Mouse (Mus musculus) layer of hippocampus, postnatal 36 days (tissue): ENCODE measurements at regions not wholly inside any gene's neighbourhood (a gene's known extent, or its start where the extent isn't known, plus 50 kb on each side); places are given as distances from the start of the nearest gene placed in this dataset.
"Not testable (repeated sequence)": the region's sequence is repeated elsewhere in the genome, so short reads cannot be mapped to it uniquely, and the experiment has no call there.

Source experiments
- DNase-seq, 2 experiments: peaks; one replicate each; pipeline ENCODE4 v3.0.0; 2022

DNA sequence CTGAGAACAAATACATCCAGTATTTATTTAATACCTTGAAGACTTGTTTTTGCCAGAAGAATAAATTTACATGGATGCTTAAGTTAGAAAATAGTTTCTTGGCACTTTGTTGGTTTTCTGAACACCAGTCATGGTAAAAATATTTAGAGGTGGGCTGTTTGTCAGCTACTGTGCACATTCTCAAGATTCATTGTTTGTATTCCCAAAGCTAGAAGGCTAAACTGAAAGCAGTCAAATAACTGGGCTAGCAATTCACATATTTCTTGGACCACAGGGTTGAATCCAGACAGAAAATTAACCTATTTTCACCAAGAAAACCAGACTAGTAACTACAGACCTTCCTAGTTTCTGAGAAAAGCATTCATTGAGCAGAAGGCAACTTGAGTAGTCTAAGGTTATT is 488.1 kb upstream of the Klf6 start:
- DNase-seq = no peak

DNA sequence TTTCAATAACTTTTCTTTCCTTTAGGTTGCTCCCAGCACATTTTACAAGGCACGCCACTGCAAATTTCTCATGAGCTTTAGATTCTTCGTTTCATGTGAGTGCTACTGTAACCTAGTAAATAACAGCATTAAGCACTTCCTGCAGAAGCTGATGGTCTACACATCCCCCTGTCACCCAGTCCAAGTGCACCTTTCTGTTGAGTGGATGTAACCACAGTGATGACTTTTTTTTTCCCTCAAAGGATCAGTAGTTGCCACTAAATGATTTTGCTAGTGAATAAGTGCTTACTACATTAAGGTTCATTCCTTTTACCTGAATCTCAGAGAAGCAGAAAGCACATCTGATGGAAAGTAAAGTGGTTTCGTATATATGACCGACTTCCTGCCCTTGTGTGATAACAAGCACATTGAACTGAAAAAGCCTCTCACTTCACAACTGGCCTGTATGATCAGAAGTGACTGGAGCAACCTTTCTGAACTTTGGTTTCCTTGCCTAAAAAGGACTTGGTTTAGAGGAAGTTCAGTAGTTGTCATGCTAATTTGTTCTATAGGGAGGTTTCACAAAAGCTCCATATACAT is 453.0 kb upstream of the Klf6 start:
- no peak for DNase-seq

DNA sequence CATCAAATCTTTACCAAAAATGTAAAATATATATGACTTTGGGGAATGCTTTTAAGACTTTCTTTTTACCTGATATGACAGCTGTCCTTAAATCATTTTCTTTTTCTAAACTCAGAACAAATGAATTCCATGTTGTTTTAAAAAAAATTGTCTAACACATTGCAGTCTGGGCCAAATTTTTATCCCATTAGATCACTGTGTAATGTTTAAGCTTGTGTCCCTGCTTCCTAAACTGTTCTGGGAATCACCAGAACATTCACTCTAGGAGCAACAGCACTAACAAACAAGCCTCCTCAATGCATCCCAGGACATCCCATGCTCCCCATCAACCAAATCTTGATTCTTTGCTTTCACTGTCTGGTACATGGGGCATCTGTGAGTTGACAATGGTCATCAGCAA is 449.2 kb upstream of the Klf6 start:
- no peak for DNase-seq

DNA sequence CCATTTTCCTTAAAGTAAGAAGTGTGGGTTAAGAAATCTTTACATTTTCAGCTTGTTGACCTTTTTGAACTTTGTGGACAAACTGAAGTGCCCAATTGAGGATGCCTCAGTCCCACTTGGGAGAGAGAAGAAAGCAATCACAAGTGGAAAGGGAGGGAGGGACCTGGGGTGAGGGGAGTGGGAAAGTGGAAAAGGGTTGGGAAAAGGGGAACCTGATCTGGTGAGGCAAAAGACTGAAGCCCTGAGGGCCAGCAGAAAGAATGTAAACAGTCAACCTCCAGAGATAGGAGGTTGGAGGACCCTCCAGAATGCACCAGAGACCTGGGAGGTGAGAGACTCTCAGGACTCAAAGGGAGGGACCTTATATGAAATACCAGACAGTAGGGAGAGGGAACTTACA is 448.3 kb upstream of the Klf6 start:
- not testable (repeated sequence) for DNase-seq

DNA sequence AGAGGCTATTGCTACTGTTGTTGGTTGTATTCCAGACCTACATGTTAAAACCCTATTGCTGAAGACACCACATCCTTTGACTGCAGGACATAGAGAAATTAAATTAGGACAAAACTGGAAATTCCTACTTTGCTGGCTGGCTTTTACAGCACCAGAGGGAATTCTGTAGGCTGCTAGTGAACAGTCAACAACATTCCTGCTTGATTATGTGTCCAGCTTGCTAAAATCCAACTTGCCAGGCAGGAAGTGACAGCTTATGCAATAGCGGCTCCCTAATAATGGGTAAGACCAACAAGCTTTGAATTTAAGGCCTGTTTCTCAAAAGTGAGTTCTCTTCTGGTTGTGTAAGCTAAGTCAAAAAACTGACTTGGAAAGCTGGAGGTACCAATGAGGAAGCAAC is 437.2 kb upstream of the Klf6 start:
- no peak for DNase-seq

DNA sequence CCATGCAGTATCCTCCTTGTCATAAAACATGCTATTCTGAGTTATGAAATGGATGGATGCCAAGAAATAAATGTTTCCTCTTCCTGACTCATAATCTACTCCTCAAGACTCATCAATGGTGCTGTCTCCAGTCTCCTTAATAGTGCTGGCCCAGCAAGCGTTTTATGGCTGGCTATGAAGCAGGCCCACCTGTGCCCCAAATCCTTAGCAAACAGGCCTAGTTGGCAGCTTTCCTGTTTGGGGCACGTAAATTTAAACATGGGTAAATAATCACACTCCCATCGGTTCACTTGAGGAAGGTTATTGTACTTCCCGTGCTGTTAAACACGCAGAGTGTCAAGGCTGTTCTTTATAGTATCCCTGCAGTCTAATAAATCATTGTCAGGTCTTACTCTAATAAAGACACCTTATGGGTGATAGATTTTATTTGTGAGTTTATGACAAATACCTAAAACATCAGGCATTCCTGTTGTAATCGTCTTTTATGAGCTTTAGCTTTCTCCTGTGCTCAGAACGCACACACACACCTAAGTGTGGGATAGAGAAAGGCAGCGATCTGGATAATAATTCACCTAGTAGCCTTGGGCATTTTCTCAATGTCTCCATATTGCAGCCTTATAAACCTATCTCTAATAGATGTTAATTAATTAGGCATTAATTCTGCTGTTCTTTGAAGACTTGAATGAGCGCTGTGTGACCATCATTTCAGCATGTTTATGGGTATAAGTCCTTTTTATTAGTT is 435.6 kb upstream of the Klf6 start:
- DNase-seq = no peak

DNA sequence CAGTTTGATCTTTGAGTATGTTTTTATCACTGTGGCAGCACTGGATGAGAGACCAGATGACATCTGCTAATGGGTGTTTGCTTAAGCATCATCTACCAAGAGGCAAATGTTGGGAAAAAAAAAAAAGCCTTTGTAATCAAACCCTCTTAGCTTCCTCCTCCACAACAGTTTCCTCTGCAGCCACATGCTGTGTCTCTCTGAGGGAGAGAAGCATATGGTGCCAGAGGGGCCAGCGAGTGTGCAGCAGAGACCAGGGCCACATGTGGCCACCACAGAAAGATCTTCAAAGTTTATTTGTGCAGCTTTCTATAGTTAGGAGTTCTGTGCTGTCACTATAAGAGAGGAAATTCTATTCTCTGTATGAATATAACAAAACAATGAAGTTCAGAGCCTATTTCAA is 427.6 kb upstream of the Klf6 start:
- peak in 1 of 2 experiments; percentile 8 for DNase-seq

DNA sequence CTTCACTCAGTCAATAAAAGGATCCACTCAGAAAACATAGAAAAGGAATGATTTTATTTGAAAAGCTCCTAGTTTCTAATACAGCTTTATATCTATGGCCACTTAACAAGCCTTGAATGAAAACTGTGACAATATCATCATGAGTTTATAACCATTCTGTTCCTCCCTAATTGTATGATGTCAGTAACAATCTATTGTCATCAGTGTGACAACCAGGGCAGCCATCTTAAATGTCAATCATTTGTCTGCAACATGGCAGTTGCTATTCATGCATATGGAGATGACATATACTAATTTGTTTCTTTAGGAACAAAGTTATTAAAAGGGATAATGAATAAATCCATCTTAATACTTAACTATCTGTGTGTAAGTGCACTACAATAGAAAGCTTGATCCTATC is 426.2 kb upstream of the Klf6 start:
- no peak for DNase-seq

DNA sequence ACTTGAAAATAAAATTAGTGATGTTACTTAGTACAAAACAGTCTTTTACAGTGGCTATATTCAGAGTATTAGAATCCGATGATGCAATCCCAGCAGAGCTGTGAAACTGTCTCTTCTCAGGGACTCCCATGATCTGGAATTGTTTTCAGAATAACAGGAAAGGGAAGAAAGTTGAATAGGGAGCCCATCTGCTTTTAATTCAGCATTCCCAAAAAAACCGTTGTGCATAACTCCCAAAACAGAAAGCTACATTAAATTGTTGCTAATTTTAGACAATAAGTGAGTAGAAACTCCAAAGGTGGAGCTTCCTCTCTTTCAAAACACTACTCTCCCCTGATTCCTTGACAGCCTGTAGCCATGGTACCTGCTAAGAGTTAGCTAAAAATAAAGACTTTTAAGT is 425.1 kb upstream of the Klf6 start:
- DNase-seq = no peak

DNA sequence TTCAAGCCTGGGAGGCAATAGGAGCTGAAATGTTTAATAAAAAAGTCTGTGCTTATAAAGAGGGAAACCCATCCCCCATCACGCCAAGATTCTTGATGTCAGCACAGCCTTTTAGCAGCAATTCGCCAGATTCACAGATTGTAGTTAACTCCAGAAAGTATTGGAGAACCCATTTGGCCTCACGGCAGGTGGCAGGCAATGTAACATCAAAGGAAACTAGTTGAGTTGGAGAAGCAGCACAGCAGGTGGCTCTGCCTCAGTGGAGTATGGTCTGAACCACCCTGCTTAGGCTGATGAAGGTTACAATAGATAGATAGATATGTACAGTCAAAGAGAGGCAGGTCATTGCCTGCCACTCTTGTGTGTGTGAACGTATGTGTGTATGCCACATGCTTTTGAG is 420.8 kb upstream of the Klf6 start:
- DNase-seq = no peak

DNA sequence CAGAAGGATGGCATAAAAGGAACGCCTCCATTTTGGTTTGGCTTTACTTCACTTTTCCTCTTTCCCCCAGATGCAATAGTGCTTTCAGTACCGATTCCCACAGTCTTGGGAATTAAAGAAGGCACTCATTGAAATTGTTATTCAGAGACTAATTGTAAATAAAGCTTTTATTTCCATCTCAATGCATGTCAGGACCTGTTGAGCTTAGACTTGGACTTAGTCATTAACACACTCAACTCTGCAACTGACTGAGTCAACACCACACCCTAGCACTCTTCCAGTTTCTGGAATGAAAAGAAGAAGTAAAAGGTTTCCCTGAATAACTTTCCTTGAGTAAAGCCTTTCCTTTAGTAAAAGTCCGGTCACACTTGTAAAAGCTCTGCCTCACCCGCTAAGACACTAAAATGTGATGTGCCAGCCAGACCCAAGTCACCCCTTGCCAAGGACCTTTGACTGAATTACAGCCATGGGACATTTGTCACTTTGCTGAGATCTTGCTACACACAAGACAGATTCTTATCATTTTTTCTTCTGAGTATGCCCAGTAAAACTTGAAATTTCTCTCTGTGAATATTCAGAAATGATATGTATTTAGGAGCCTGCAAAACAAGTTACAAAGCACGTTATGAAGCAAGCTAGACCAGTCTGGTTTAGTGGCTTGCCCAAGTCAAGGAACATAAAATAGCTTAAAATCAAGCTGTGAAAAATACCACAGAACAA is 416.4 kb upstream of the Klf6 start:
- no peak for DNase-seq

DNA sequence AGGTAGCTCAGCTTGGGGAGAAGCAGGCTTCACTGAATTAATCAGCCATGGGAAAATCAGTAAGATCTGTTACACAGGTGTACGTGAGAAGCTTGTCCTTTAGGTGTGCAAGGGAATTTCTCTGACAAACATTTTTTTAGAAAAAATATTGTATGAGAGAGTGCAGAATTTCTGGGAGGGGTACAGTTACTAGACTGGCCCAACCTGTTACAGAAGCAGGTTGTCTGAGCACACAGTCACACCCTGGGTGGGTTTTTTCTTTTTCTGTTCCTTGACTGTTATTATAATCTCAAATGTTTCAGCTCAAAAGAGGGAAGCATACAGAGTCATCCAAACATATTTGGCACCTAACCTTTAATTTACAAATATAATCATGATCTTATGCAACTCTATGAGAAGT is 412.7 kb upstream of the Klf6 start:
- no peak for DNase-seq

DNA sequence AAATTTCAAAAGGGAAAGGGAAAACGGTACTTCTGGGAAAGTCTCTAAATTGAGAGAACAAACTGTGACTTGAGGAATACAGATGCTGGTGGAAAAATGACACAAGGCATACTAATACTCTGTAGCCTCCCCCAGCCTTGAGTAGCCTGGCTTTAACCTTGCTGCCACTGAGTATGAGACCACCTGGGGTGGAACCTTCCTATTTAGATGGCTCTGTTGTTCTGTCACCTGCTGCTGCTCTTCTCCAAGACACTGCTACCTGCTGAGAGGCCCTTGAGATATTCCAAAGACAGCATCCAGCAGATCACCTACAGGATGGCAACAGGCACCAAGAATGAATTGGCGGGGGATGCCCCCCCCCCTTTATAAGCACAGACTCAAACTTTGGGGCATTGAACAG is 380.5 kb upstream of the Klf6 start:
- no peak for DNase-seq

DNA sequence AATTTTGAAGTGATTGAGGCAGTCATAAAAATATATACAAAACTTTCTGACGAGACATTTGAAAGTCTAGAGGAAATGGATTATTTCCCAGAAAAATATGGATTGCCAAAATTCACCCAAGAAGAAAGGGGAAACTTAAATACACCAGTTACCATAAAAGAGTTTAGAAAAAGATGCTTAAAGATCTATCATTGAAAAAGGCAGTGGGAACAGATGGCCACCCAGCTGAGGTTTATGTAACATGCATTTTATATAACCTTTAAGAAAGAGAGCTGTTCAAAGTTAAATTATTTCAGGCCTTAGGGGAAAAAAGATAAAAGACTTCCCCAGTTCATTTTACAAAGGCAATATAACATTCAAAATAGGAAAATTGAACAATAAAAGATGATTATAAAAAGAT is 369.0 kb upstream of the Klf6 start:
- DNase-seq = no peak

DNA sequence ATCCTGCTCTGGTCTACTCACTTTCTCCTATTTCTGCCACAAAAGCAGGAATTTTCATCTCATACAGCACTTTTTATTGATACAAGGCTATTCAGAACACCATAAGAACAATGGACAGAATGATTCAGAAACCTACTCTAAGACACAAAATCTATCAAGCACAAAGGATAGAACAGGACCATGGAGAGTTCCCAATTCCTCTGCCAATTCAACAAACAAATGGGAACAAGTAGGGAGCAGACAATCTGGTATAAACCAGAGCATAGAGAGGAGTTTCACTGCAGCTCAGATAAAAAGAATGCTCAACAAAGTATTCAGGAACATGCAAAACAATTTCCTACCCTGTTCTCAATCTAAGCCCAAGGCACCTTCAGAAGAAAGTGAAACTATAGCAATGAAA is 363.7 kb upstream of the Klf6 start:
- DNase-seq = no peak

DNA sequence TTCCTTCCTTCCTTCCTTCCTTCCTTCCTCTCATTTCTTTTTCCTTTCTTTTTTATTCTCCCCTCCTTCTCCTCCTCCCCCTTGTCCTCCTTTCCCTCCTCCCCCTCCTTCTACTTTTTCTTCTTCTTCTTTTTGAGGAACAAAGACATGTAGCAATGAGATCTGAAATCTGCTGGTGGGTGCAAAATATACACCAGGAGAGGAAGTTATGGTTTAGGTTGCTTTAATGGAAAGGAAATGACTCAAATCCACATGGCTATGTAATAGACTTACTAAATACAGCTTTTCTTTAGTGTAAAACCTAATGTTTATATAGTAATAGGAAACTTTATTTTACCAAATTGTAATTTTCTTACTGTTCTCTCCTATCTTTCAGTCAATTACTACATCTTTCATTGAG is 349.5 kb upstream of the Klf6 start:
- DNase-seq = no peak

DNA sequence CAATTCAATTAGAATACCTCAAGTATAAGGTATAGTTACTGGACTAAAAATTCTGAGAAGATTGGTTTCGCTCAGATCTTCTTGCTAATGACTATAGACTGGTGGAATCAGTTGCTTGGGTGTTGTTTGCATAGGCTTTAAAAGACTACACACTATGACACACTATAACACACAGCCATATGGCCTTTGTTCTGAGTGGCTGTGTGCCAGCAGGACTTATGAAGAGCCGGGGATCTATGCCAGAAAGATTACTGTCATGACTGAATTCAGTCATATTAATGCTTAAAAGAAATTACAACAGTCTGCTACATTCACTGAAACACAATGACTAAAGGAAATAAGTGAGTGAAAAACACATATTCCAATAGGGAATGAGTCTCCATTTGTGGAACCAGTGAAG is 345.7 kb upstream of the Klf6 start:
- DNase-seq = no peak

DNA sequence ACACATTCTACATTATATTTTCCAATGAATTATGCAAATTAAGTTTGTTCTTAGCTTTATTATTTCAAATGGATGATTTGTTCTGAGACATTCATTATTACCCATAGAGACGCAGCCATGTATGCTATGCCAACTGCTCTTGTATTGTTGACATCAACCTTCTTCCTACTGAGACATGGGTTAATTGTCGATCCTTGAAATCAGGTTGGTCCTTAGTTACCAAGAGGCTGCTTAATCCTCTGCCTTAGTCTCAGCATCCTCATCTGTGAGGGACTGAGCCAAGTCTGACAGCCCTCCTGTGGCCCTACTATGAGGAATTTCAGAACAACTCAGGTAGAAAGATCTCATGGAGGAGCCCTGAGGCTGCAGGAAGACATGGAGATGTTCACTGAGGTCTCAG is 345.2 kb upstream of the Klf6 start:
- no peak for DNase-seq

DNA sequence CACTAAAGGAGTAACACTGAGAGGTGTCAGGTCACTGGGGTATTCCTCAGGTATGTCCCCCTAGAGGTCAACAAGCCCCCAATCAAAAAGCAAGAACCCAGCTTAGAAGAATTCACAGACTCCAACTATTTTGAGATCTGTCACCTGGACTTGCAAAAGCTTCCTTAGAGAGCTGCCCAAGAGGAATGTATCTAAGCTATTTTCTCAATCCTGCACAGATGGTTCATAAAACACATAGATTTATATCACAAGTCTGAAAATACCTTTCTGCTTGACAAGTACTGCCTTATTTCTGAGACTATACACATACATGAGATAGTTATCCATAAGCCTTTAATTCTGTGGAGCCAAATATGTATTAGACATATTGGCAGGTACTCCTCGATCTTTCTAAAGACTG is 342.1 kb upstream of the Klf6 start:
- no peak for DNase-seq

DNA sequence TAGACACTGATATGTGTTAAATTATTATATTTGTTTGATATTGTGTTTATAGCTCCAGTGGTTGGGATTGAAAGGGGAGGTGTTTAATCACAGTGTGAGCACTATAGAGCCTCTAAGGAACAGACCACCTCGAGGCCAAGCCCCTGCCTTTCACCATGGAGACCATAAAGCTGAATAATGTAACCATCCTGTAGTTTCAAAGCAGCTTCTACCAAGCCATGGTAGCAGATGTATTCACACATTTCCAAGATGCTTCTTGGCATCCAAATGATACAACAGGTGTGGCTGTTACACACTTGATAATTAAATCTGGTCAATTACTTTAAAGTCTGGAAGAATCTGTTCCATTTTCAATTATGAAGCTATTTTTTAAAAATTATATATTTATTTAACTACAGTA is 341.7 kb upstream of the Klf6 start:
- DNase-seq = no peak

DNA sequence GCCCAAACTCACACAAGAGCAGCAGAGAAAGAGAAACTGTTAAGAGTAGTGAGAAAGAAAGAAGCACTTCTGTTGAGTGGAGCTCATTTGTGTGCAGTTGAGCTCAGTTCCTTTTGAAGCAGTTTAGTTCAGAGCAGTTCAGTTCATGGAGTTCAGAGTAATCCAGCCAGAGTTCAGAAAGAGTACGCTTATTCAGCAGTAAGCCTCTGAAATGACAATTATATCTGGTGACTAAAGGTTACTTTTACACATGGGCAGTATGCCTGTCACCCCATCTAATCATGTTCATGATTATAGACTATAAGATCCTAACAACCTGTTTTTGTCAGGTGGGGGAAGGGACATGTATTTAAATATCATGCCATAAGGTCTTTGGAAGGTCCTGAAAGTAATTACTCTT is 333.9 kb upstream of the Klf6 start:
- no peak for DNase-seq

DNA sequence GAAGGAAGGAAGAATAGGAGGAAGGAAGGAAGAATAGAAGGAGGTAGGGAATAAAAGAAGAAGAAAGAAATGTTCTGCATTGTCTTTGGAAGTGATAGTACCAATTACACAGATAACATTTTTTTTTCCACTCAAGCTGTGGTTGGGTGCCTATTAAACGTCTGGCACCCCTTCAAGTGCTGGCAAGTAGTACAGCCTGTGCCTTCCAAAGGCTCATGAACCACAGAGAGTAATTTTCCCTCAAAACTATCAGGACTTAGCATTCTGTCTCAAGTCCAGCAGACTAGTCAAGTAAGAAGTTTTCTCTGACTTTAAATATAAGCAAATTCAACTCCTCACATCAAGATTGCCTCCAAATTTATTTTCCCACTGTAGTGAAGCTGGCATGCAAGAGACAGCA is 321.0 kb upstream of the Klf6 start:
- peak in 1 of 2 experiments; percentile 18 for DNase-seq

DNA sequence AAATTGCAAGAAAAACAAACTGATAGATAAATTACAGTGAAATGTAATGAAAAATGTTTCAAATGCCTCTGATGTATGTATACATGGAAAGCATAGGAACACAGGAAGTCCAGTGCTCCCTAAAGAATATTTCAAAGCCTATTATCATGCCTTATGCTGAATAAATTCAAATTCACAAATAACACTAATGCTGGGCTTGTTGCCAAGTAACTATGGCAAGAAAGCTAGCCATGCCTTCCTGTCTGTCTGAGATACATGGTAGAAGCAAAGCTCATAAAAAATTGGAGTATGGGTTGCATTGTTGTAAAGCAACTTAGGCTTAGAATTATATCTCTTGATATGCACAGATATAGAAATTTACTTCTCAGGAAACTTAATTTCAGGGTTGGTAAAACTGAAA is 315.8 kb upstream of the Klf6 start:
- DNase-seq = no peak

DNA sequence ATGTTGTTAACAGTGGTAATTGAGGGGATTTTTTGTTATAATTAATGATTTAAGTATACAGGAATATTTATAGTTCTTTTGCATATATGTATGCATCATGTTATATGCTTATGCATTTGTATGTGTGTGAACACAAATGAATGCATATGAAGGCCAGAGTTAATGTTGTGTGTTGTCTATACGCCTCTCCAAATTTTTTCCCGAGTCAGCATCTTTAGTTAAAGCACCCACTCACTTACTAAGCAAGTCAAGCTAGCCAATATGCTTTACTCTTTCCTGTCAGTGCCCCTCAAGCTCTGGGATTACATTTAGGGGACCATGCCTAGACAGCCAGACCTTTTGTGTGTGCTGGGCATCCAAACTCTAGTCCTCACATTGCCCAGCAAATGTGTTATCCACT is 315.3 kb upstream of the Klf6 start:
- DNase-seq = no peak
